ENCODE assay signal across 18 mouse cellular contexts in the genomic region with DNA sequence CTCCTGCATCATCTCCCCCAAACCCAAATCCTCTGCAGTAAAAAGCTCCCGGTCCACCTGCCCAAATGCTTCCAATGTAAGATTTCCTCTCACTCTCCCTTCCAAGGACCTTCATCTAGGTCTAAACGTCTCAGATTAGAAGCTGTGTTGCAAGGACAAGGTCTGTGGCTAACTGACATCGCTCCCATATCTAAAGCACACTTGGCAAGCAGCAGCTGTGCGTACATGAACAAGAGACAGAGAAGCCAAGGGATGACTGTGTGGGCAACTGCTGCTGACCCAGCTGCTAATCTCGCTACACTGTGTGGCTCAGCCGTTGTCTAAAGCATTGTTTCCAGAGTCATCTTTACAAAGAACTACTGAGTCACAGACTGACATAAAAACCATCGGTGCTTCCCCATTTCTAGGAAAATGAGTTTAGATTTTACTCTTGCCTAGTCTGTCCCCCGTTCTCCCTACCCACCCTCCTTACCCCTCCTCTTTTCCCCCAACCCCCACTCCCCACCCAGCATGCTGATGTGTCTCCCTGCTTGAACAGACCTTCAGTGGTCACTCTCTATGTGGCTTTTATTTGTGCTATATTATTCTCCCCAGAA. TPM values are rescaled to one million over a fixed set of nuclear protein-coding genes. Genes with fewer than 3 reads are reported as not detected.
"Had no signal": no experiment of that assay in that cellular context is flagged by ENCODE, and none has a peak within 500 bp of the region (broad histone marks: within the 10 kb centered on the region; RNA-seq: fewer than 3 reads in every experiment).

No protein-coding gene starts in this region.

- H3K9ac ChIP-seq: limb, embryonic 12.5 days; lung, embryonic 15.5 days; midbrain, embryonic 12.5 days; neural tube, embryonic 15.5 days had no signal

- H3K4me1 ChIP-seq: midbrain, embryonic 12.5 days; neural tube, embryonic 15.5 days had no signal

- H3K4me2 ChIP-seq: limb, embryonic 12.5 days; lung, embryonic 15.5 days; midbrain, embryonic 12.5 days; neural tube, embryonic 15.5 days had no signal

- DNase-seq: kidney, adult 8-10 months; kidney, postnatal 25 days; lung, postnatal 14 days; right cerebral cortex, adult 18-20 months; right cerebral cortex, postnatal 25 days; thymus, postnatal 4 days had no signal

- ATAC-seq: inflammation-experienced regulatory T-cells, adult 6 months; intestine, postnatal 0 days; midbrain, embryonic 16.5 days had no signal

- H3K4me3 ChIP-seq: left cerebral cortex, adult 2 months; limb, embryonic 12.5 days; lung, embryonic 15.5 days; midbrain, embryonic 12.5 days; neural tube, embryonic 15.5 days had no signal

- H3K9me3 ChIP-seq: lung, embryonic 15.5 days had no signal

- H3K36me3 ChIP-seq: limb, embryonic 12.5 days; lung, embryonic 15.5 days; midbrain, embryonic 12.5 days; neural tube, embryonic 15.5 days had no signal

- H3K27me3 ChIP-seq: limb, embryonic 12.5 days; lung, embryonic 15.5 days; neural tube, embryonic 15.5 days had no signal

- H3K27ac ChIP-seq: left cerebral cortex, adult 2 months; limb, embryonic 12.5 days; lung, embryonic 15.5 days; macrophage; midbrain, embryonic 12.5 days; neural tube, embryonic 15.5 days had no signal

RNA-seq across cellular contexts. Expression of gene Iqch, which starts 10.5 kb away (rescaled TPM):
- total RNA-seq: left cerebral cortex, adult 2 months had no signal
- polyA plus RNA-seq: inflammation-experienced regulatory T-cells, adult 6 months; intestine, postnatal 0 days; kidney, embryonic 16.5 days; liver, embryonic 16.5 days; macrophage; midbrain, embryonic 12.5 days; small intestine, adult 2 months had no signal
